Mouse (Mus musculus) kidney, postnatal 36 days (tissue): ENCODE measurements around the gene Vmn2r102.

Source experiments
- DNase-seq, 2 experiments: peaks; one replicate each; pipeline ENCODE4 v3.0.0; 2021 to 2022; ENCODE audit warnings: mixed read lengths in 2 of 2

Vmn2r102 gene

GRCm38 (mm10) chr17:19660028-19660427, at the start of gene Vmn2r102:
Gene Vmn2r102 (plus strand): TSS chr17:19660328.
- no peak for DNase-seq

GRCm38 (mm10) chr17:19629328-19629727, 30.8 kb upstream of the Vmn2r102 start:
- no peak for DNase-seq

- no peak for DNase-seq
Observed at GRCm38 (mm10) chr17:19658447-19658846, 1.7 kb upstream of the Vmn2r102 start.

- no peak for DNase-seq
Observed at GRCm38 (mm10) chr17:19692062-19692461, 31.9 kb downstream of the Vmn2r102 start.
